Mouse (Mus musculus) erythroblast, embryonic 14.5 days (primary cell): ENCODE data around the gene Chst5.

Experiments used
- GATA1 ChIP-seq: IDR thresholded peaks from 2 replicates; pipeline ENCODE4 v1.6.1; 2012; ENCODE audit warnings: low read length, inconsistent platforms, mixed read lengths
- TAL1 ChIP-seq: IDR thresholded peaks from 3 replicates; pipeline ENCODE4 v1.6.1; 2012; ENCODE audit warnings: low read length, inconsistent platforms, mixed read lengths

DNA sequence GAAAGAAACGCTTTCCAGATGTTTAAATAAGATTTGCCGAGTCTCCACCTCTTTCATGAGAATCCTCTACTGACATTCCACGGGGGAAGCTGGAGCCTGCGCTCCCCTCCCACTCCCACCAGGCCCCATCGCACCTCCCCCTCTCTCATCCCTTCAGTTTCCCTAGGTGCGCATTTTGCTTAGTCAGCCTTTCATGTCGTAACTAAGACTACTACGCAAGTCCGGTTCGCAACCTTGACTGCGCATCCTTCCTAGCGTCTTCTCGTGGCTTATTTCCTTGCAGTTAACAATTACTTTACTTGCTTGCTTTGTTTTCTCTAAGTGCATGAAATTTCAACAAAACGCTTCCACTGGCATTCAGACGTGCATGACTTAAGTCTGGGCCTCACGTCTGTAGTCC lies 21.5 kb upstream of the Chst5 start:
- TF ChIP-seq GATA1 (no peak), TAL1 (no peak)
